Mouse (Mus musculus): Measurements from ENCODE around the gene Smtnl1.
A peak's percentile ranks its signal among the peaks of the same experiment; 100 is the strongest.

The Smtnl1 gene

GRCm38 (mm10) chr2:84822552-84822951, at the start of gene Smtnl1:
Smtnl1 (minus strand) TSS chr2:84822652.
- DNase-seq, result no peak

- DNase-seq, result no peak
Observed at GRCm38 (mm10) chr2:84870623-84871160, 48.2 kb upstream of the Smtnl1 start.

GRCm38 (mm10) chr2:84868977-84869376, 46.5 kb upstream of the Smtnl1 start:
- DNase-seq, result no peak

- DNase-seq, result peak; percentile 79
Observed at GRCm38 (mm10) chr2:84868521-84868943, 46.1 kb upstream of the Smtnl1 start.

GRCm38 (mm10) chr2:84865616-84866571, 43.4 kb upstream of the Smtnl1 start:
- DNase-seq, result peak; percentile 70

GRCm38 (mm10) chr2:84862231-84862630, 39.8 kb upstream of the Smtnl1 start:
- DNase-seq, result no peak

- no peak for DNase-seq
Observed at GRCm38 (mm10) chr2:84861430-84861829, 39.0 kb upstream of the Smtnl1 start.

- no peak for DNase-seq
Observed at GRCm38 (mm10) chr2:84859991-84860780, 37.7 kb upstream of the Smtnl1 start.

GRCm38 (mm10) chr2:84858551-84858950, 36.1 kb upstream of the Smtnl1 start:
- DNase-seq, result no peak

- DNase-seq, result peak; percentile 58
Observed at GRCm38 (mm10) chr2:84855732-84856131, 33.3 kb upstream of the Smtnl1 start.

GRCm38 (mm10) chr2:84851130-84852040, 28.9 kb upstream of the Smtnl1 start:
- peak; percentile 66 for DNase-seq

- DNase-seq, result no peak
Observed at GRCm38 (mm10) chr2:84850407-84851129, 28.1 kb upstream of the Smtnl1 start.

GRCm38 (mm10) chr2:84845226-84845625, 22.8 kb upstream of the Smtnl1 start:
- DNase-seq, result no peak

GRCm38 (mm10) chr2:84843654-84844053, 21.2 kb upstream of the Smtnl1 start:
- no peak for DNase-seq

GRCm38 (mm10) chr2:84841905-84842304, 19.5 kb upstream of the Smtnl1 start:
- DNase-seq, result no peak

- DNase-seq, result no peak
Observed at GRCm38 (mm10) chr2:84840748-84841563, 18.5 kb upstream of the Smtnl1 start.

- DNase-seq, result peak; percentile 66
Observed at GRCm38 (mm10) chr2:84840016-84840747, 17.7 kb upstream of the Smtnl1 start.

- no peak for DNase-seq
Observed at GRCm38 (mm10) chr2:84838993-84839980, 16.8 kb upstream of the Smtnl1 start.

- no peak for DNase-seq
Observed at GRCm38 (mm10) chr2:84838593-84838949, 16.1 kb upstream of the Smtnl1 start, which contains the start of gene Slc43a1. Slc43a1 (plus strand) TSS chr2:84838850.

All from lung, postnatal 14 days (tissue).